29 mouse cellular contexts compared by ENCODE assay signal in genomic region chr16:61911164-61911563, GRCm38 (mm10).
DNase-seq lines count a peak whose midpoint lies in the region; ATAC-seq and TF ChIP-seq lines count a peak whose summit lies in the region.
"Had no signal": no experiment of that assay in that cellular context is flagged by ENCODE, and none has a peak within 500 bp of the region (broad histone marks: within the 10 kb centered on the region; RNA-seq: fewer than 3 reads in every experiment).

No protein-coding gene starts in this region.

- H3K36me3 ChIP-seq in midbrain, embryonic 14.5 days (ENCODE audit: control insufficient read depth, insufficient read depth, low read length) = no peaks in the 10 kb centered on the region
- no peaks in the 10 kb centered on the region for H3K36me3 ChIP-seq in midbrain, embryonic 15.5 days (replicated peaks)
- H3K36me3 ChIP-seq in neural tube, embryonic 14.5 days (ENCODE audit: control insufficient read depth, insufficient read depth, low read length) = no peaks in the 10 kb centered on the region
- H3K36me3 ChIP-seq in liver, embryonic 12.5 days = no peaks in the 10 kb centered on the region
- H3K36me3 ChIP-seq: embryonic facial prominence, embryonic 13.5 days; embryonic facial prominence, embryonic 15.5 days; forebrain, embryonic 10.5 days; forebrain, embryonic 12.5 days; G1E had no signal

- peak; percentile 3 for DNase-seq in midbrain, embryonic 14.5 days
- peak; percentile 9 for DNase-seq in brain, embryonic 14.5 days (ENCODE audit: low read depth)
- DNase-seq in gastrocnemius, adult 18-20 months (ENCODE audit: low spot score) = no peak
- DNase-seq: adrenal gland, adult 8-10 months; adrenal gland, postnatal 14 days; adrenal gland, postnatal 36 days; B cell, adult 2 months; cerebellum, adult 11 months; cerebellum, adult 18-20 months; cerebellum, adult 8-10 months; cerebellum, adult 9-11 months; cerebellum, postnatal 14 days; cerebellum, postnatal 36 days; embryo, embryonic 11 days had no signal

- TF ChIP-seq CTCF in brain, embryonic 14.5 days (IDR thresholded peaks at IDR 0.05; ENCODE audit: borderline replicate concordance, extremely low read depth, insufficient read depth, insufficient read length) = no peak

- no peak overlapping the region for H3K4me2 ChIP-seq in midbrain, embryonic 14.5 days (ENCODE audit: low read length)
- no peak overlapping the region for H3K4me2 ChIP-seq in midbrain, embryonic 15.5 days
- H3K4me2 ChIP-seq in neural tube, embryonic 14.5 days (ENCODE audit: low read depth, low read length) = no peak overlapping the region
- H3K4me2 ChIP-seq in liver, embryonic 12.5 days = no peak overlapping the region
- H3K4me2 ChIP-seq: embryonic facial prominence, embryonic 13.5 days; embryonic facial prominence, embryonic 15.5 days; forebrain, embryonic 12.5 days had no signal

- no peak overlapping the region for H3K4me3 ChIP-seq in midbrain, embryonic 14.5 days (replicated peaks; ENCODE audit: low read depth, low read length)
- no peak overlapping the region for H3K4me3 ChIP-seq in midbrain, embryonic 15.5 days
- H3K4me3 ChIP-seq in neural tube, embryonic 14.5 days (ENCODE audit: low read depth, low read length) = no peak overlapping the region
- no peak overlapping the region for H3K4me3 ChIP-seq in liver, embryonic 12.5 days
- H3K4me3 ChIP-seq: embryonic facial prominence, embryonic 13.5 days; embryonic facial prominence, embryonic 15.5 days; erythroblast, embryonic 14.5 days; forebrain, embryonic 10.5 days; forebrain, embryonic 12.5 days had no signal

- no peak overlapping the region for H3K27ac ChIP-seq in midbrain, embryonic 14.5 days (replicated peaks; ENCODE audit: low read depth, low read length)
- H3K27ac ChIP-seq in midbrain, embryonic 15.5 days = no peak overlapping the region
- no peak overlapping the region for H3K27ac ChIP-seq in neural tube, embryonic 14.5 days (ENCODE audit: low read depth, low read length)
- no peak overlapping the region for H3K27ac ChIP-seq in liver, embryonic 12.5 days
- H3K27ac ChIP-seq: embryonic facial prominence, embryonic 13.5 days; embryonic facial prominence, embryonic 15.5 days; forebrain, embryonic 10.5 days; forebrain, embryonic 12.5 days had no signal

- 71% methylated on average over 6 of the region's 6 CpGs for WGBS in midbrain, embryonic 14.5 days
- 77% methylated on average over 6 of the region's 6 CpGs for WGBS in midbrain, embryonic 15.5 days
- 49% methylated on average over 6 of the region's 6 CpGs for WGBS in neural tube, embryonic 14.5 days
- WGBS in liver, embryonic 12.5 days (ENCODE audit: insufficient replicate concordance) = 66% methylated on average over 6 of the region's 6 CpGs

- TF ChIP-seq POLR2A in brain, embryonic 14.5 days (IDR thresholded peaks at IDR 0.05; ENCODE audit: borderline replicate concordance, extremely low read depth, insufficient read depth, insufficient read length, poor library complexity, severe bottlenecking) = no peak

- no peaks in the 10 kb centered on the region for H3K9me3 ChIP-seq in midbrain, embryonic 14.5 days (ENCODE audit: control insufficient read depth, low read length)
- H3K9me3 ChIP-seq in midbrain, embryonic 15.5 days = no peaks in the 10 kb centered on the region
- no peaks in the 10 kb centered on the region for H3K9me3 ChIP-seq in neural tube, embryonic 14.5 days (ENCODE audit: control insufficient read depth, low read length)
- H3K9me3 ChIP-seq in liver, embryonic 12.5 days (replicated peaks) = no peaks in the 10 kb centered on the region
- H3K9me3 ChIP-seq: embryonic facial prominence, embryonic 13.5 days; embryonic facial prominence, embryonic 15.5 days; forebrain, embryonic 10.5 days; forebrain, embryonic 12.5 days had no signal

- no peak overlapping the region for H3K9ac ChIP-seq in midbrain, embryonic 14.5 days (replicated peaks; ENCODE audit: low read length)
- H3K9ac ChIP-seq in midbrain, embryonic 15.5 days = no peak overlapping the region
- no peak overlapping the region for H3K9ac ChIP-seq in neural tube, embryonic 14.5 days (replicated peaks; ENCODE audit: low read depth, low read length)
- no peak overlapping the region for H3K9ac ChIP-seq in liver, embryonic 12.5 days
- H3K9ac ChIP-seq: embryonic facial prominence, embryonic 13.5 days; embryonic facial prominence, embryonic 15.5 days; forebrain, embryonic 12.5 days had no signal

- no peaks in the 10 kb centered on the region for H3K27me3 ChIP-seq in midbrain, embryonic 14.5 days (ENCODE audit: control insufficient read depth, insufficient read depth, low read length)
- H3K27me3 ChIP-seq in midbrain, embryonic 15.5 days (replicated peaks) = no peaks in the 10 kb centered on the region
- H3K27me3 ChIP-seq in neural tube, embryonic 14.5 days (ENCODE audit: control insufficient read depth, insufficient read depth, low read length) = no peaks in the 10 kb centered on the region
- H3K27me3 ChIP-seq in liver, embryonic 12.5 days (replicated peaks) = no peaks in the 10 kb centered on the region
- H3K27me3 ChIP-seq: CH12.LX; embryonic facial prominence, embryonic 13.5 days; embryonic facial prominence, embryonic 15.5 days; forebrain, embryonic 12.5 days; Patski had no signal

- no peak for ATAC-seq in midbrain, embryonic 14.5 days (ENCODE audit: low FRiP score, low TSS enrichment)
- ATAC-seq in midbrain, embryonic 15.5 days (replicated peaks) = no peak
- ATAC-seq in neural tube, embryonic 14.5 days (ENCODE audit: low read depth) = peak; percentile 79; the same call in 1 of the 2 replicates
- no peak for ATAC-seq in liver, embryonic 12.5 days
- ATAC-seq: activated CD4-positive, CD25-positive, alpha-beta regulatory T cell, adult 4 months; CD4-positive, CD25-positive, alpha-beta regulatory T cell, adult 4 months; forebrain, embryonic 14.5 days; forebrain, embryonic 16.5 days; Patski had no signal

- H3K4me1 ChIP-seq in midbrain, embryonic 14.5 days (ENCODE audit: control insufficient read depth, insufficient read depth, low read length) = no peaks in the 10 kb centered on the region
- H3K4me1 ChIP-seq in midbrain, embryonic 15.5 days = no peaks in the 10 kb centered on the region
- H3K4me1 ChIP-seq in neural tube, embryonic 14.5 days (ENCODE audit: control insufficient read depth, insufficient read depth, low read length) = no peaks in the 10 kb centered on the region
- H3K4me1 ChIP-seq in liver, embryonic 12.5 days = no peaks in the 10 kb centered on the region
- H3K4me1 ChIP-seq: embryonic facial prominence, embryonic 13.5 days; embryonic facial prominence, embryonic 15.5 days; forebrain, embryonic 10.5 days; forebrain, embryonic 12.5 days had no signal
